Mouse (Mus musculus) megakaryocyte-erythroid progenitor cell, adult 5 weeks (primary cell): ENCODE data around the gene Prdm12. TPM values are rescaled to one million over a fixed set of nuclear protein-coding genes. Genes with fewer than 3 reads are reported as not detected.

Experiments used
- polyA plus RNA-seq: library from polyadenylated mRNA; stranded (reverse); fragments of >175 nt; gene quantifications from 2 replicates; pipeline ENCODE4 v1.2.3, GENCODE M21; 2012

Prdm12 gene
- polyA plus RNA-seq = not detected in 2 replicates

GRCm38 (mm10) chr2:31639901-31640608 is at the start of gene Prdm12:
Gene Prdm12 (plus strand): TSS chr2:31640037.

DNA sequence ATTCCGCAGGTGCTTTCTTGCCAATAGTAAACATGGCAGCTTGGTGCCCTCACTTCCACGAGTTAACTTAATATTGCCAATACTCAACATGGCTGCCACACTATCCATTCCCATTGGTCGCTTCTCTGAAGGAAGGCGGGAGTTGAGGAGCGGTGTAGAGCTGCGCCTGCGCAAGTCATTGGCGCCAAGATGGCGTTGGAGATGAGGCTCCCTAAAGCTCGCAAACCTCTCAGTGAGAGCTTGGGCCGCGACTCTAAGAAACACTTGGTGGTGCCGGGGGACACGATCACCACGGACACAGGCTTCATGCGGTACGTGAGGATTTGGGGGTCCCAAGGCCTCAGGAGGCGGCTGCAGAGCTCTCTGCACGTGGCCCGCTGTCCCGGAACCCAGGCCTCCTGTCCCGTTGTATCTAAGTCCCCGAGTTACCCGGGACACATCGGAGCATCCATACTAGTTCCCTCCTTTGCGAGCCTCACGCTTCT is 30.8 kb downstream of the Prdm12 start, which contains the start of gene Exosc2:
TSS of gene Exosc2 (plus strand) at position 165 of the 485 bp plus-strand sequence.

GRCm38 (mm10) chr2:31688074-31688925 is 48.5 kb downstream of the Prdm12 start, which contains the start of gene Abl1:
Gene Abl1 (plus strand): TSS chr2:31688376.

Other genes starting within 250 kb of the Prdm12 start
- gene Ass1, start 169.8 kb upstream of the Prdm12 start, polyA plus RNA-seq = 32.7 and 36.5 TPM in 2 replicates
- 54.1 and 61.5 TPM in 2 replicates for gene Fubp3, start 67.4 kb upstream of the Prdm12 start, polyA plus RNA-seq
- gene Exosc2, start 30.7 kb downstream of the Prdm12 start, polyA plus RNA-seq = 20.5 and 29.6 TPM in 2 replicates
- 63.7 and 83.9 TPM in 2 replicates for gene Abl1, start 48.3 kb downstream of the Prdm12 start, polyA plus RNA-seq
- 0.36 and 0.84 TPM in 2 replicates for gene Qrfp, start 170.5 kb downstream of the Prdm12 start, polyA plus RNA-seq
- 0.01 and 0.02 TPM in 2 replicates for gene Fibcd1, start 206.0 kb downstream of the Prdm12 start, polyA plus RNA-seq
- 0.01 TPM in 1 of 2 replicates, not detected in the other for gene Lamc3, start 247.3 kb downstream of the Prdm12 start, polyA plus RNA-seq